Mouse (Mus musculus) cerebellum, postnatal 4 days (tissue): ENCODE measurements around the gene Nrf1.

Source experiments
- DNase-seq, 2 experiments: peaks; one replicate each; pipeline ENCODE4 v3.0.0; 2022; ENCODE audit warnings: low spot score in 2 of 2, mixed read lengths in 1 of 2

The Nrf1 gene

GRCm38 (mm10) chr6:30078938-30079529 is 31.2 kb downstream of the Nrf1 start:
- no peak for DNase-seq

DNA sequence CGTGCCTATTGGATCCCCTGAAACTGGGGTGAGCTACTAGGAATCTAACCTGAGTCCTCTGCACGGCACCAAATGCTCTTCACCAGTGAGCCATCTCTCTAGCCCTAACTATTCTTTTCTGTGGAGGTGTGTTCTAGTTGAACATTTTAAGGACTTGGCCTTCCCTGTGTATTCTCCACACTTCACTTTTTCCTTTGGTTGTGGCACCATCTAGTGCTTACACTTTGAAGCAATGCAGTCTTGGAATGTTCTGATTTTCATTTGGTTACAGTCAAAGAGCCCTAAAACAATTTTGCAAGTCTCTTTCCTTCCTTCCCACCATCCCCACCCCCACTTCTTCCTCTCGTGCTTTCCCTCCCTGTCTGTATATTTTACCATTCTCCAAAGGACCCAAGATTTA is 33.6 kb downstream of the Nrf1 start:
- DNase-seq: no peak

DNA sequence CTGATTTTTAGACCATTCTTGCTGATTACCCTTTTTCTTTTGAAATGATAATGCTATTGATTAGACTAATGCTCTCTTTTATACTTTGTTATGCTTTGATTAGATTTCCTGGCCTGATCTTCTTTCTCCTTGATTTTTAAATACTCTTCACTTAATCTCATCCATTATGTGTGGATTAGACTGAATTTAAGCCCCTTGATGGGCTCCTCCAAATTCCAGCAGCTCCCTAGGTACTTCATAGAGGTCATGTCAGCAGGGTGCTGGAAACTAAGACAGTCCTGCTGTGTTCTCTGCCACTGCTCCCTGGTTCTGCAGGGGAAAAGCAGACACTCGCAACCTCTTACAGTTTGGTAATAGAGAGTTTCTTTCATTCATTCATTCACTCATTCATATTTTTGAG is 35.5 kb downstream of the Nrf1 start:
- DNase-seq: no peak

GRCm38 (mm10) chr6:30085351-30085750 is 37.6 kb downstream of the Nrf1 start:
- DNase-seq: no peak

DNA sequence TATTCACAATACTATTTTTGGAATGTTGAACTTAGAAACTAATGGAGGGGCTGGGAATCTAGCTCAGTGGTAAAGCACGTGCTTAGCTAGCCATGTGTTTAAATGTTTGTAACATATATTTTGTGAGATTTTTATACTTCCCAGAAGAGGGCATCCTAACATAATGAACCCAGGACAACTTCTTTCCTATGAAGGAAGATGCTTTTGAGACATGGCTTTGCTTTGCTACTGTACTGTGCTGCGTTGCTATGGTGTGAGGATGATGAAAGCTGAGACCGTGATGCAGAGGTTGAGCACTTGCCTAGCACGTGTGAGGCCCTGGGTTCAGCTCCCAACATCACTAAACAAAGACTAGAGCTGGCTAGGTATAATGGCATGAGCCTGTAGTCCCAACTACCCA is 43.4 kb downstream of the Nrf1 start:
- DNase-seq: no peak

DNA sequence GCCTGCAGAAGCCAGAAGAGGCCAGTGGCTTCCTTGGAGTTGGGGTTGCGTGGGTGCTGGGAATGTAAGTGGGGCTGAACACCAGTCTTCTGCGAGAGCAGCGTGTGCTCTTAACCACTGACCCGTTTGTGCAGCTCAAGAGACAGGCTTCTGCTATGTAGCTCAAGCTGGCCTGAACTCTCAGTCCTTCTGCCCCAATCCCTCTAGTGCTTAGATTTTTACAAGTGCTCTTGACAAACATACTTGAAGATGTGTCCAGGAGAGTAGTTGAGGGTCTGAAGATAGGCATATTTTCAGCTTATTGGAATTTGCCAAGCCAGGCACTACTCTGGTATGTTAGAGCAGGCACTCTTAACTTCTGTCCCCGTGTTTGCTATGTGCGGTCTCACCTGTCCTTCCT is 45.0 kb downstream of the Nrf1 start:
- DNase-seq: no peak

- DNase-seq: no peak
Observed at GRCm38 (mm10) chr6:30101773-30102415, 54.1 kb downstream of the Nrf1 start.

GRCm38 (mm10) chr6:30106091-30106490 is 58.3 kb downstream of the Nrf1 start:
- no peak for DNase-seq

GRCm38 (mm10) chr6:30107456-30107855 is 59.7 kb downstream of the Nrf1 start:
- no peak for DNase-seq

- no peak for DNase-seq
Observed at GRCm38 (mm10) chr6:30109820-30110502, 62.2 kb downstream of the Nrf1 start.

- DNase-seq: no peak
Observed at GRCm38 (mm10) chr6:30112349-30113132, 64.8 kb downstream of the Nrf1 start.

GRCm38 (mm10) chr6:30114101-30114500 is 66.3 kb downstream of the Nrf1 start:
- DNase-seq: no peak

- DNase-seq: no peak
Observed at GRCm38 (mm10) chr6:30121152-30121551, 73.4 kb downstream of the Nrf1 start.

GRCm38 (mm10) chr6:30121600-30121999 is 73.8 kb downstream of the Nrf1 start:
- DNase-seq: no peak

DNA sequence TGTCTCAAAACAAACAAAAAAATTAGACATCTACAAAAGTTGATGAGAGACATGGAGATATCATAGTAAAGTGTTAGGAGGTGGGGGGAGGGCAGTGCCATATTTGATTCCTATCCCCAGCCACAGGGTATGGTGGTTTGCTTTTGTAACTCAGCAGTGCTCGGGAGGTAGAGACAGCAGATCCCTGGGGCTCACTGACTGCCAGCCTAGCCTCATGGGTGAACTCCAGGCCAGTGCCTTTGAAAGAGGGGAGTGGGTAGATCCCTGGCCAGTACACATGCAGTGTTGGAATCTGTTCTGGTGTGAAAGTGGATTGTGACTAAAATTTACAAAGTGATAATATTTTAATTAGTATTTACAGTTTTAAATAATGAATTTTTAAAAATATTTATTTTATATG is 75.6 kb downstream of the Nrf1 start:
- no peak for DNase-seq

DNA sequence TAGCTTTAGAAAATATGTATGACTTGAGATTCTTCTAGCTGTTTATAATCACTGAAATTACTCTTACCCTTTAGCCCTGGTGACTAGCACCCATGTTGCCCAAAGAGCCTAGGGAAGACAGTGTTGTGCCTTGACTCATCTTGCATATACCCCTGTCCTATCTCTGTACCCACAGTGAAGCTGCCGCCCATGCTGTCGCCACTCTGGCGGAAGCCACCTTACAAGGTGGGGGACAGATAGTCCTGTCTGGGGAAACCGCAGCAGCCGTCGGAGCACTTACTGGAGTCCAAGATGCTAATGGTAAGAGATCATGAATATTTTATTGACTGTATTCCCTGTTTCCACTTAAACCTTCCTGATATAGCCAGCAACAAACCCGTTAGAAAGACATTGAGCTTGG is 78.3 kb downstream of the Nrf1 start:
- no peak for DNase-seq

- no peak for DNase-seq
Observed at GRCm38 (mm10) chr6:30126766-30127165, 79.0 kb downstream of the Nrf1 start.

DNA sequence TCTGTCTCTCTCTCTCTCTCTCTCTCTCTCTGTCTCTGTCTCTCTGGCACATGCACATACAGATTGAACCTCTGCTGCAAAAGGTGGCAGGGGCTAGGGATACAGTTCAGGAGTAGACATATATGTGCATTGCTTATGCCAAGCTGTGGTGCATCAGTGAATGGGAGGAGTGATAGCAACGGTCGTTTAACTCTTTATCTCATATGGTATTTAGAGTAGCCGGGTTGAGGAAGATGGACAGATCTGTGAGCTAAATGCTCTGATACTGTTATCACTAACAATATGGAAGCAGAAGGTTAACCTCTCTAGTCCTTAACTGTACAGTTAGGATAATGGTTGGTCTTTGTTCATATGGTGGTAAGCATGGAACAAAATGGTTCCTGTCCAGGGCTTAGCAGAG is 84.6 kb downstream of the Nrf1 start:
- no peak for DNase-seq

- DNase-seq: no peak
Observed at GRCm38 (mm10) chr6:30135590-30135989, 87.8 kb downstream of the Nrf1 start.

DNA sequence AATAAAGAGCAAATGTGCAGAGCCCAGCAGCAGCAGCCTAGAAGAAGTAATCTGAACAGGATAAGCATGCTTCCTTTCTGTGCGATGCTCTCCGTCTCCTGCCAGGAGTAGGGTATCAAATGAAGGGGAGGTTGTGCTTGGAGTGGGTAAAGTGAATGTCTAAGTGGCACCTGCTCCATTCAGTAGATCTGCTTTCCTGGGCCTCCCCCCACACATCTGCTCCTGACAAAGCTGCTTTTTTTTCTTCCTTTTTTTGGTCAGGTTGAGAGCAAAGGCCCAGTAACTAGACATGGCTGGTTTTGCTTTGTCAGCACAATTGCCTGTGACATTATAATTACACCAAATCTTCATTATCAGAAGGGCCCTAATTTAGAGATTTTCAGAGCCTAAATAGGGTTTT is 89.4 kb downstream of the Nrf1 start:
- no peak for DNase-seq

DNA sequence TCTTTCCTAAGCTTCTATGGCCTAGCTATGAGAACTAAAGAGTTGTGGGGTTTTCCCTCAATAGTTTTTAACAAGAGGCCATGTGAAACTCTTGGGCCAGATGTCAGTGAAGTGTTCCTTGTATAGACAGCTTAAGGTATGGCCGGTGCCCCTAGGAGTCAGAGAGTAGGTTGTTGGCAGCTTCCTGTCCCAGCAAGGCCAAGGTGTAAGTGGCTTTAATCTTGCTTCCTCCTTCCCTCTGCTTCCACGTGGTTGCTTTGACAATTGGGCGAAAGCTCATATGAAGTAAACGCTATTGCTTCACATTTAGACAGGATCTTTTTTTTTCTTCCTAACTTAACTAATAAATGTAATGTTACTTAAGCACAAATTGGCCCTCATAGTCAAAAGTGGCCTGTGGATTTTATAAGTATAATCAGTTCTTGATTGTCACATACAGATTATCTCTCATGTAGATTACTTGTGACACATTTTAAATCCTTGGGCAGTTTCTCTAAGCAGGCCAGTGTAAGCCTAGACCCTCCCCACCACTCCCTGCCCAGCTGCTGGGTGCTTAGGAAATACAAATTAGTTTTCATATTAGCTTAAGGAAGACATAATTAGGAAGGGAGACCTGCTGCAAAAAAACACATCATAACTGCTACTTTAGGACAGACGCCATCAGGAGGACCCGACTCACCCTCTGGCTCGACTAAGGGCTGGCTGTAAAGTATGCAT is 91.7 kb downstream of the Nrf1 start:
- DNase-seq: no peak

DNA sequence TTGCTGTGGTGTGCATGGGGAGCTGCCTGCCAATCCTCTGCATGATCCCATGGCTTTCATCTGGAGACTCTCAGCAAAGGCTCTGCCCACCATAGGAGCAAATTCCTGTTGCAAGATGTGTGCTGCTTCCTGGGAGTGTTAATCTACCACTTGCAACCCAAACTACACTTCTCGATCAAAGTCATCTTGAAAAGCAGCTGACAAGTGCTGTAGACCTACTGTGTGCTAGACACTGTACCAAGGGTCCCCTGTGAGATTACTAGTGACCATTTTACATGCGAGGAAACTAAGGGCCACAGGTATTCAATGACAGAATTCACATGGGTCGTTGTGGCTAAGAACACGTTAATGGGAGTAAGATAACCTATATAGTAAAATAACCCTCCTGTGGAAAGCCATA is 95.5 kb downstream of the Nrf1 start:
- DNase-seq: no peak
